In the genomic region with DNA sequence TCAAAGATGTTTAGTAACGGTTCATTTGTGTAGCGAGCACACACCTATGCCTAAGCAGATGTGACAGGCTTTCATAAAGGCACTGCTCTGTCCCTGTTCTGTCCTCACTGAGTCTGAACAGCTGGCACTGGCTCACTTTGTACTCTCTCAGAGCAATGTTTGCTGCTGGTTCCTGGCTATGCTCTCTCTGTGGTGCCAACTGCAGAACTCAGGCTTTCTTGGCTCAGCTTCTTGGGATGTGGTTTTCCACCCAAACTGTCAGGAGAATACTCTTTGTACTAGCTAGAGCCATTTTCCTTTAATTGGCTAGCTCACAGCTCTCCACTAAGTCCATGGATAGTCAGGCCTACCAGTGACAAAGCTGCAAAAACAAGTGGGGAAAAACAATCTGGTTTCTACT, we compare ENCODE assay signal across 16 mouse cellular contexts. TPM values are rescaled to one million over a fixed set of nuclear protein-coding genes. Genes with fewer than 3 reads are reported as not detected.
DNase-seq lines count a peak whose midpoint lies in the region; ATAC-seq lines count a peak whose summit lies in the region.
"Had no signal": no experiment of that assay in that cellular context is flagged by ENCODE, and none has a peak within 500 bp of the region (broad histone marks: within the 10 kb centered on the region; RNA-seq: fewer than 3 reads in every experiment).

No protein-coding gene starts in this region.

- ATAC-seq in intestine, embryonic 16.5 days, result no peak

- H3K4me2 ChIP-seq in intestine, embryonic 16.5 days (ENCODE audit: low read depth, low read length), result no peak overlapping the region
- H3K4me2 ChIP-seq: embryonic facial prominence, embryonic 12.5 days; lung, embryonic 15.5 days had no signal

- DNase-seq in cerebellum, postnatal 10 days, result peak; percentile 12 to 36
- no peak for DNase-seq in cerebellum, postnatal 25 days
- peak; percentile 35 for DNase-seq in layer of hippocampus, adult 11-12 months (ENCODE audit: low spot score)
- DNase-seq in layer of hippocampus, postnatal 25 days (ENCODE audit: extremely low spot score in 1 of 2, low spot score in 1 of 2), result no peak
- peak; percentile 75 for DNase-seq in brain, adult 2 months (ENCODE audit: low read depth, low spot score)
- DNase-seq in left cerebral cortex, postnatal 4 days, result peak; percentile 21
- DNase-seq in kidney, adult 11 months, result no peak
- DNase-seq: adrenal gland, adult 2 months; cerebellum, postnatal 36 days; spleen, adult 18-20 months had no signal

- no peaks in the 10 kb centered on the region for H3K36me3 ChIP-seq in intestine, embryonic 16.5 days (ENCODE audit: control insufficient read depth, insufficient read depth, low read length)
- H3K36me3 ChIP-seq: lung, embryonic 15.5 days had no signal

- no peaks in the 10 kb centered on the region for H3K4me1 ChIP-seq in intestine, embryonic 16.5 days (ENCODE audit: control insufficient read depth, insufficient read depth, low read length)
- H3K4me1 ChIP-seq: embryonic facial prominence, embryonic 12.5 days; lung, embryonic 15.5 days; megakaryocyte, embryonic 14.5 days had no signal

- no peak overlapping the region for H3K9ac ChIP-seq in intestine, embryonic 16.5 days (ENCODE audit: low read depth, low read length)
- H3K9ac ChIP-seq: embryonic facial prominence, embryonic 12.5 days; lung, embryonic 15.5 days had no signal

- 94% methylated on average over 2 of the region's 2 CpGs for WGBS in intestine, embryonic 16.5 days

- no peak overlapping the region for H3K4me3 ChIP-seq in intestine, embryonic 16.5 days (ENCODE audit: low read length)
- H3K4me3 ChIP-seq: embryonic facial prominence, embryonic 12.5 days; lung, embryonic 15.5 days; megakaryocyte, embryonic 14.5 days had no signal

- intact Hi-C loops in left cerebral cortex, postnatal 4 days (cut with DNase I), result no loop called here

- no peak overlapping the region for H3K27ac ChIP-seq in intestine, embryonic 16.5 days (ENCODE audit: low read length)
- H3K27ac ChIP-seq: embryonic facial prominence, embryonic 12.5 days; lung, embryonic 15.5 days; stomach, postnatal 0 days had no signal

- no peaks in the 10 kb centered on the region for H3K27me3 ChIP-seq in intestine, embryonic 16.5 days (replicated peaks; ENCODE audit: control insufficient read depth, insufficient read depth, low read length)
- H3K27me3 ChIP-seq: embryonic facial prominence, embryonic 12.5 days; lung, embryonic 15.5 days; megakaryocyte, embryonic 14.5 days had no signal

- H3K9me3 ChIP-seq in intestine, embryonic 16.5 days (ENCODE audit: control insufficient read depth, low read length), result no peaks in the 10 kb centered on the region
- H3K9me3 ChIP-seq: embryonic facial prominence, embryonic 12.5 days; lung, embryonic 15.5 days; megakaryocyte, embryonic 14.5 days had no signal

RNA-seq across cellular contexts. Expression of a gene that starts 50.5 kb away (rescaled TPM):
- 10 to 100 TPM; 19.9 to 24.4 TPM for total RNA-seq in layer of hippocampus, postnatal 25 days (2021)
- 10 to 100 TPM; 16.8 to 18.3 TPM for total RNA-seq in left cerebral cortex, postnatal 4 days (2021)
- polyA plus RNA-seq in intestine, embryonic 16.5 days (2015; fragmentation: Nextera tagmentation; extraction: Ambion mirVana), result 3.7 and 4.4 TPM in 2 replicates
- total RNA-seq: granulocyte monocyte progenitor cell, adult 5-6 weeks had no signal

RNA-seq across cellular contexts. Expression of a gene that starts 59.4 kb away (rescaled TPM):
- 10 to 100 TPM; 37.3 to 45.0 TPM for total RNA-seq in layer of hippocampus, postnatal 25 days (2021)
- total RNA-seq in left cerebral cortex, postnatal 4 days (2021), result 100 to 1,000 TPM; 128 to 132 TPM
- polyA plus RNA-seq in intestine, embryonic 16.5 days (2015; fragmentation: Nextera tagmentation; extraction: Ambion mirVana), result 10.9 and 11.6 TPM in 2 replicates

Comparison
In these comparisons a context has a peak if more than half of its experiments do, and no peak if none do; other contexts are left out.
1. DNase-seq: peak in cerebellum, postnatal 10 days (2 of 2), layer of hippocampus, adult 11-12 months (single experiment), brain, adult 2 months (single experiment) and left cerebral cortex, postnatal 4 days (single experiment); none in cerebellum, postnatal 25 days (0 of 2), layer of hippocampus, postnatal 25 days (0 of 2) and kidney, adult 11 months (single experiment).